Mouse (Mus musculus) heart, embryonic 16.5 days (tissue): ENCODE data around the gene Sfxn3. TPM values are rescaled to one million over a fixed set of nuclear protein-coding genes. Genes with fewer than 3 reads are reported as not detected.

Source experiments
- ATAC-seq: fragments of 200-750 bp; cut with Nextera tagmentation; replicated peaks from 2 replicates; pipeline ENCODE4 v1.8.0; 2017; ENCODE audit warnings: moderate number of reproducible peaks; ENCODE audit not compliant: insufficient read depth, low FRiP score; ENCODE audit errors: extremely low read depth
- H3K27ac ChIP-seq: fragments of 300-500 bp; sonication (generic); 2 replicates; pipeline ENCODE4 v1.5.1; 2014; ENCODE audit warnings: mild to moderate bottlenecking, low read length, control low read depth, moderate library complexity
- H3K27me3 ChIP-seq: fragments of 300-500 bp; sonication (generic); 2 replicates; pipeline ENCODE4 v1.6.1; 2014; ENCODE audit warnings: low read length, mixed read lengths; ENCODE audit not compliant: control insufficient read depth, insufficient read depth
- H3K36me3 ChIP-seq: fragments of 300-500 bp; sonication (generic); 2 replicates; pipeline ENCODE4 v1.6.1; 2014; ENCODE audit not compliant: control insufficient read depth, insufficient read depth
- H3K4me1 ChIP-seq: fragments of 300-500 bp; sonication (generic); 2 replicates; pipeline ENCODE4 v1.6.1; 2014; ENCODE audit warnings: low read length, mixed read lengths; ENCODE audit not compliant: control insufficient read depth, insufficient read depth
- H3K4me2 ChIP-seq: fragments of 300-500 bp; sonication (generic); 2 replicates; pipeline ENCODE4 v1.6.1; 2014; ENCODE audit warnings: low read depth, mild to moderate bottlenecking, control low read depth, low read length
- H3K4me3 ChIP-seq: fragments of 300-500 bp; sonication (generic); 2 replicates; pipeline ENCODE4 v1.5.1; 2014; ENCODE audit warnings: mild to moderate bottlenecking, control low read depth, low read length
- H3K9ac ChIP-seq: fragments of 300-500 bp; sonication (generic); 2 replicates; pipeline ENCODE4 v1.6.1; 2014; ENCODE audit warnings: low read length, control low read depth
- H3K9me3 ChIP-seq: fragments of 300-500 bp; sonication (generic); replicated peaks from 2 replicates; pipeline ENCODE4 v1.6.1; 2016; ENCODE audit warnings: low read length; ENCODE audit not compliant: control insufficient read depth
- WGBS: fragments of 180-500 bp; shearing (Covaris S2); extraction: QIAGEN DNeasy Blood & Tissue Kit; methylation state at CpG from one replicate; pipeline ENCODE4 v1.1.7; 2014; 5-methylcytosine and 5-hydroxymethylcytosine counted together
- polyA plus RNA-seq: library from polyadenylated mRNA; unstranded; fragments of >200 nt; fragmentation: Nextera tagmentation; extraction: Ambion mirVana; gene quantifications from 2 replicates; pipeline ENCODE4 v1.2.1, GENCODE M21; 2015

Sfxn3 gene
- polyA plus RNA-seq, 1 experiment from 2014 or later, result 16.2 TPM

GRCm38 (mm10) chr19:45016341-45017215, 30.7 kb upstream of the Sfxn3 start:
- WGBS, result under 1% methylated on average over 16 of the region's 18 CpGs
- H3K27me3 ChIP-seq, result no peaks in the 10 kb centered on the region
- H3K4me1 ChIP-seq, result peaks cover 53% of the 10 kb centered on the region
- peak overlapping the region; percentile 100 for H3K27ac ChIP-seq
- H3K9me3 ChIP-seq, result no peaks in the 10 kb centered on the region
- ATAC-seq, result peak; percentile 30
- peaks cover 6% of the 10 kb centered on the region for H3K36me3 ChIP-seq
- H3K4me2 ChIP-seq, result peak overlapping the region; percentile 96
- peak overlapping the region; percentile 95 for H3K9ac ChIP-seq
- H3K4me3 ChIP-seq, result peak overlapping the region; percentile 79

DNA sequence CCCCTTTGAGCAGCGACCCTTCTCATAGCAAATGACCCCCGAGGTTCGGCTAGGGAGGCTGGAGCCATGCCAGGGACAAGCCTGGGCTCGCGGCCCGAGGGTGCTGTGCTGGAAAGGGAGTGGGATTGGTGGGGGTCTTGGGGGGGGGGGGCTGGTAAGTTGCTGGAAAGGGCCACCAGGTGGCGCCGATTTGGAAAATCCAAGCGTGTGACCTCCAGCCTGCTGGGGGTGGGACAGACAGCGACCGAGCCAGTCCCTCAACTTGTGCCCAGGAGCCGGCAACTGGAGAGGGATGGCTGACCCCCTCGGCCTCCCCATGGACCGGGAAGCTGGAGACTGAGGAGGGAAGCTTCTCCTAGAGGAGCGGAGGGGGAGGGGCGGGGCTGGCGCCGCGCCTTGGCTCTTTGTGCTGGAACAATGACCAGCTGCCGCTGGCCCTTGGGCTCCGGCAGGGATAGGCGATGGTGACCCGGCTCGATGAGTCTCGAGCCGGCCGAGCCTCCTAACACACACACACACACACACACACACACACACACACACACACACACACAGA, 30.0 kb upstream of the Sfxn3 start:
- peak; percentile 49 for ATAC-seq
- under 1% methylated on average over 26 of the region's 27 CpGs for WGBS
- Histone ChIP-seq H3K27me3 (no peaks in the 10 kb centered on the region), H3K9ac (peak overlapping the region; percentile 95), H3K4me3 (peak overlapping the region; percentile 79), H3K36me3 (peaks cover 6% of the 10 kb centered on the region), H3K27ac (peak overlapping the region; percentile 100), H3K9me3 (no peaks in the 10 kb centered on the region), H3K4me1 (peaks cover 53% of the 10 kb centered on the region), H3K4me2 (peak overlapping the region; percentile 96)

GRCm38 (mm10) chr19:45017909-45018308, 29.4 kb upstream of the Sfxn3 start:
- peaks cover 50% of the 10 kb centered on the region for H3K4me1 ChIP-seq
- peak overlapping the region; percentile 96 for H3K4me2 ChIP-seq
- no peaks in the 10 kb centered on the region for H3K9me3 ChIP-seq
- under 1% methylated on average over 45 of the region's 48 CpGs for WGBS
- peak overlapping the region; percentile 95 for H3K9ac ChIP-seq
- peaks cover 9% of the 10 kb centered on the region for H3K36me3 ChIP-seq
- ATAC-seq, result peak; percentile 65
- peak overlapping the region; percentile 100 for H3K27ac ChIP-seq
- peak overlapping the region; percentile 79 for H3K4me3 ChIP-seq
- no peaks in the 10 kb centered on the region for H3K27me3 ChIP-seq

GRCm38 (mm10) chr19:45018351-45018831, 28.9 kb upstream of the Sfxn3 start:
- Histone ChIP-seq H3K4me3 (peak overlapping the region; percentile 79), H3K4me1 (peaks cover 47% of the 10 kb centered on the region), H3K4me2 (peak overlapping the region; percentile 96), H3K27me3 (no peaks in the 10 kb centered on the region), H3K27ac (peak overlapping the region; percentile 100), H3K9ac (peak overlapping the region; percentile 95), H3K36me3 (peaks cover 9% of the 10 kb centered on the region), H3K9me3 (no peaks in the 10 kb centered on the region)
- no peak for ATAC-seq
- 3% methylated on average over 13 of the region's 13 CpGs for WGBS

GRCm38 (mm10) chr19:45020348-45020747, 27.0 kb upstream of the Sfxn3 start:
- peaks cover 34% of the 10 kb centered on the region for H3K4me1 ChIP-seq
- H3K4me2 ChIP-seq, result peak overlapping the region; percentile 38
- H3K9me3 ChIP-seq, result no peaks in the 10 kb centered on the region
- H3K4me3 ChIP-seq, result peak overlapping the region; percentile 8
- 54% methylated on average over 6 of the region's 6 CpGs for WGBS
- H3K9ac ChIP-seq, result peak overlapping the region; percentile 27
- no peaks in the 10 kb centered on the region for H3K27me3 ChIP-seq
- H3K36me3 ChIP-seq, result peaks cover 26% of the 10 kb centered on the region
- no peak overlapping the region; the same call in 1 of the 2 replicates for H3K27ac ChIP-seq
- ATAC-seq, result no peak

GRCm38 (mm10) chr19:45021362-45021761, 25.9 kb upstream of the Sfxn3 start:
- Histone ChIP-seq H3K4me3 (no peak overlapping the region), H3K4me2 (peak overlapping the region; percentile 38; the same call in 1 of the 2 replicates), H3K36me3 (peaks cover 36% of the 10 kb centered on the region)

GRCm38 (mm10) chr19:45023993-45024392, 23.3 kb upstream of the Sfxn3 start:
- Histone ChIP-seq H3K9ac (no peak overlapping the region), H3K9me3 (no peaks in the 10 kb centered on the region), H3K27me3 (no peaks in the 10 kb centered on the region), H3K4me1 (peaks cover 29% of the 10 kb centered on the region), H3K27ac (no peak overlapping the region), H3K4me3 (no peak overlapping the region), H3K36me3 (peaks cover 52% of the 10 kb centered on the region), H3K4me2 (no peak overlapping the region)
- ATAC-seq, result no peak
- 81% methylated on average over 11 of the region's 11 CpGs for WGBS

More at GRCm38 (mm10) chr19:45021362-45021761, 25.9 kb upstream of the Sfxn3 start:
- H3K4me1 ChIP-seq, result peaks cover 32% of the 10 kb centered on the region
- ATAC-seq, result no peak
- no peaks in the 10 kb centered on the region for H3K9me3 ChIP-seq
- 0 out of 2 replicates have a peak overlapping the region, but pooled peaks have one; percentile 25 for H3K9ac ChIP-seq
- no peaks in the 10 kb centered on the region for H3K27me3 ChIP-seq
- WGBS, result 71% methylated on average over 15 of the region's 15 CpGs
- no peak overlapping the region for H3K27ac ChIP-seq

- ATAC-seq, result no peak
- Histone ChIP-seq H3K36me3 (peaks cover 52% of the 10 kb centered on the region), H3K27ac (no peak overlapping the region), H3K27me3 (no peaks in the 10 kb centered on the region), H3K9me3 (no peaks in the 10 kb centered on the region), H3K4me3 (no peak overlapping the region), H3K4me2 (no peak overlapping the region), H3K9ac (no peak overlapping the region), H3K4me1 (peaks cover 21% of the 10 kb centered on the region)
- 88% methylated on average over 20 of the region's 20 CpGs for WGBS
These were observed 22.5 kb upstream of the Sfxn3 start for GRCm38 (mm10) chr19:45024775-45025174.
